Mouse (Mus musculus) ES-E14 (cell line): ENCODE measurements around the gene Dvl3. TPM values are rescaled to one million over a fixed set of nuclear protein-coding genes. Genes with fewer than 3 reads are reported as not detected.

Experiments used
- DNase-seq: peaks from one replicate; pipeline ENCODE4 v3.0.0-alpha.2; 2013; ENCODE audit warnings: low read depth, low spot score
- H3K27ac ChIP-seq: 2 replicates; pipeline ENCODE4 v1.5.1; 2012; ENCODE audit warnings: low read depth, mild to moderate bottlenecking, low read length, moderate library complexity, mixed read lengths; ENCODE audit not compliant: poor library complexity, insufficient read depth, severe bottlenecking
- H3K36me3 ChIP-seq: 2 replicates; pipeline ENCODE4 v1.6.1; 2012; ENCODE audit warnings: mild to moderate bottlenecking, low read length, moderate library complexity, mixed read lengths; ENCODE audit not compliant: control insufficient read depth, poor library complexity, insufficient read depth, severe bottlenecking
- H3K4me1 ChIP-seq, 2 experiments: fragments of 150-350 bp in 1 of 2; sonication (generic) in 1 of 2; 2 replicates each; pipeline ENCODE4 v1.6.1; 2012; ENCODE audit warnings: low read length in 2 of 2, mild to moderate bottlenecking in 1 of 2, mixed read lengths in 1 of 2; ENCODE audit not compliant: control insufficient read depth in 2 of 2, insufficient read depth in 2 of 2, poor library complexity in 1 of 2
- H3K4me3 ChIP-seq, 2 experiments: fragments of 150-350 bp in 1 of 2; sonication (generic) in 1 of 2; 2 replicates each; pipeline ENCODE4 v1.5.1; 2012; ENCODE audit warnings: low read length in 2 of 2, low read depth in 1 of 2, mild to moderate bottlenecking in 1 of 2, mixed read lengths in 1 of 2; ENCODE audit not compliant: insufficient read depth in 1 of 2, poor library complexity in 1 of 2, severe bottlenecking in 1 of 2
- H3K9ac ChIP-seq: 2 replicates; pipeline ENCODE4 v1.6.1; 2012; ENCODE audit warnings: low read depth, mild to moderate bottlenecking, low read length, mixed read lengths; ENCODE audit not compliant: poor library complexity, insufficient read depth, severe bottlenecking
- H3K9me3 ChIP-seq: fragments of 150-350 bp; sonication (generic); 2 replicates; pipeline ENCODE4 v1.6.1; 2012; ENCODE audit warnings: low read depth, mild to moderate bottlenecking, low read length; ENCODE audit not compliant: control insufficient read depth, insufficient read depth
- CHD2 ChIP-seq: IDR thresholded peaks from 2 replicates; pipeline ENCODE4 v1.6.1; 2014; ENCODE audit warnings: mild to moderate bottlenecking, low read depth, low read length, inconsistent platforms
- HCFC1 ChIP-seq: IDR thresholded peaks from 2 replicates; pipeline ENCODE4 v1.6.1; 2012; ENCODE audit warnings: low read length, inconsistent platforms, borderline replicate concordance; ENCODE audit not compliant: insufficient read depth
- MAFK ChIP-seq: IDR thresholded peaks from 2 replicates; pipeline ENCODE4 v1.6.1; 2014; ENCODE audit warnings: mild to moderate bottlenecking, low read depth, low read length, inconsistent platforms; ENCODE audit not compliant: insufficient read depth
- ZC3H11A ChIP-seq: IDR thresholded peaks from 2 replicates; pipeline ENCODE4 v1.6.1; 2012; ENCODE audit warnings: low read depth, mild to moderate bottlenecking, inconsistent platforms, low read length, borderline replicate concordance
- ZNF384 ChIP-seq: IDR thresholded peaks from 2 replicates; pipeline ENCODE4 v1.6.1; 2012; ENCODE audit warnings: low read depth, low read length, inconsistent platforms
- in situ Hi-C, 2 experiments: fragments of 600-800 bp; cut with MboI; formaldehyde crosslinking; loops; one replicate each; pipeline ENCODE4 v1.15.1; 2025; ENCODE audit warnings: low sequenced_read_pairs in 2 of 2, inconsistent platforms in 1 of 2; ENCODE audit not compliant: unreplicated experiment in 2 of 2
- total RNA-seq: library from RNA; depleted of rRNA; stranded (reverse); fragments of 300-350 nt; gene quantifications from 2 replicates; pipeline ENCODE4 v1.2.3, GENCODE M21; 2012

Dvl3 gene
- total RNA-seq, 1 experiment: 10.8 TPM

DNA sequence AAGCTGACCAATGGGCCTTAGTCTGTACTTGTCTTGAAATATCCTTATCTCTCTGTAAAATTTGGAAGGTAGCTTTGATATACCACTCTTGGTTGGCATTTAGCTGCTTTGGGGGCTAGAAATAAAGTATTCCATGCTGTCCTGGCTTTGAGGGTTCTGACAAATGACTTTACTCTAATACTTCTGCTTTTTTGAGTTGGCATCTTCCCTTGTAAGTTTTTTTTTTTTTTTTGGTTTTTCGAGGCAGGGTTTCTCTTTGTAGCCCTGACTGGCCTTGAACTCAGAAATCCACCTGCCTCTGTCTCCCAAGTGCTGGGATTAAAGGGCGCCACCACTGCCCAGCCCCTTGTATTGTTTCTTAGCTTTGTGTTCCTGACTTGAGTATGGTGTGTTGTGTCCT is 23.3 kb upstream of the Dvl3 start:
- Histone ChIP-seq H3K9ac (no peak overlapping the region), H3K4me1 (peaks cover 0 to under 1% of the 10 kb centered on the region in 2 experiments; a peak in 1 of 4 replicates), H3K9me3 (no peaks in the 10 kb centered on the region), H3K27ac (no peak overlapping the region), H3K4me3 (no peak overlapping the region), H3K36me3 (no peaks in the 10 kb centered on the region)
- in situ Hi-C loops: no loop called here
- TF ChIP-seq MAFK: no peak
- no peak for TF ChIP-seq HCFC1
- TF ChIP-seq ZC3H11A: no peak
- no peak for TF ChIP-seq CHD2
- no peak for TF ChIP-seq ZNF384
- DNase-seq: no peak

DNA sequence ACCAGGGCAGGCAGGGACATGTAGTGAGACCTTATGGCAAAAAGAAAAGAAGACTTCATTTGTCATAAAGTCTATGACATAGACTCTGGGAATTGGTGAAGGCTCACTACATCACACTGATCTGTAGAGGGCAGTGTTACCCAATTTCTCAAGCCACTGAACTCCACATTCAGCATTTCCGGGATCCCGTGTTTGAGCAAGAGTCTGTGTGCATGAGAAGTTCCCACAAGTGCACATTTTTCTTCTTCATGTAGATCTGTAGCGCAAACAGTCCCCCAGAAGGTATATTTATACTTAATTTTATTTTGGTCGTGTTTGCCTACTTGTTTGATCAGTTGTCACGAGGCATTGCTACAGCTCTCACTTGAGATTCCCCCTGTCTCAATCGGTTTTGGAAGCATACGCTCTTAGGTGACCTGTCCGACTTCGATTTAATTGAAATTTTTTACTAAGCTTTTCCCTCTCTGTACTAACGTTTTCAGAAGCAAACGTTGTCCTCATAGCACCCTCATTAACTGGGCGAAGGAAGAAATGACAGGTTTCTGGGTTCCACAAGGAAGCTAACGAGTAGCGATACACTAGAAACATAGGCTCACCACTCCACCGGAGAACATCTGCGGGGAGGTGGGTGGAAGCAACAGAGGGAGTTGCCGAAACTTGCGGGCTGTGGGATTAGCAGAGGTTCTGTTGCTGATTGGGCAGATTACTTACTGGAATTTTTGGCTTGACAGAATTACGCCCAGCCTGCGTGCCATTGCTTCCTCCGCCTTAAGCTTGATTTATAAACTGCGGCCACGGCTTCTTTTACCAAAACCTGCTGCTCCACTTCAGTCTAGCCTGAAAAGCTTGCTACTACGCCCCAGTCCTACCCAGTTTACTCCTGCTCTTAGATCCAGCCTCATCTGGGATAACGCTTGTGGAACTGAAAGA is 19.8 kb upstream of the Dvl3 start:
- DNase-seq: no peak
- no peak for TF ChIP-seq ZNF384
- TF ChIP-seq HCFC1: no peak
- TF ChIP-seq MAFK: no peak
- TF ChIP-seq CHD2: no peak
- TF ChIP-seq ZC3H11A: no peak
- H3K36me3 ChIP-seq: peaks cover 11% of the 10 kb centered on the region
- no peak overlapping the region for H3K4me3 ChIP-seq
- H3K9me3 ChIP-seq: no peaks in the 10 kb centered on the region
- no peak overlapping the region for H3K27ac ChIP-seq
- in situ Hi-C loops: no loop called here
- peaks cover 0 to 2% of the 10 kb centered on the region in 2 experiments; a peak in 2 of 4 replicates for H3K4me1 ChIP-seq
- H3K9ac ChIP-seq: no peak overlapping the region

DNA sequence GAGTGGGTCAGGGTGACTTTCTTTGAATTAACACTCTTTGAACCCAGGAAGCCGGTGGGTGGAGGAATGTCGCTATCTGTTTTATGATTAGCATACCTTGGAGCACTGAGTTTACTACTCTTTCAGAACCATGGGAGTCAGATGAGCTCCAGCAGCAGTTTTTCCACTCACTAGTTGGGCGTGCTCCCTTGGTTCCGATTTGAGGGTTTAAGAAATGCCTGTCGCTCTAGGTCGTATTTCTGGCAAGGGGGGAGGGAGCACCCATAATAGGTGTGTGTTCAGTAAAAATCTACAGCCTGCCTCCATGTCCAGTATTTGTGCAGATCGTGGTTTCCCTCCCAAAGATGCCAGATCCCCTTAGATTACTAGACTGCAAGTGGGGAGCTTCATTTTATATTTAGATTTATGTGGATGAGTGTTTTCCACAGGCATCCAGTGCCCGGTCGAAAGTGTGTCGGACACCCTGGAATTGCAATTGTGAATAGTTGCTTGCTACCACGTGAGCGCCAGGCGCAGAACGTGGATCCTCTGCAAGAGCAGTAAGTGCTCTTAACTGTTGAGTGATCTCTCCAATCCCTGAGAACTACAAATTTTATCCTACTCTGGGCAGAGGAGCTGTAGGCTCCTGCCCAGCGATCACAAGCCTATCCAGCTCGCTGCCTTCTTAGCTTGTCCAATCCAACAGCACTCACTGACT is 18.7 kb upstream of the Dvl3 start:
- Histone ChIP-seq H3K4me1 (peaks cover 0 to 2% of the 10 kb centered on the region in 2 experiments; a peak in 2 of 4 replicates), H3K9me3 (no peaks in the 10 kb centered on the region), H3K36me3 (peaks cover 20% of the 10 kb centered on the region), H3K27ac (peak overlapping the region; percentile 22), H3K4me3 (peak overlapping the region; percentile 76 to 95), H3K9ac (peak overlapping the region; percentile 40; the same call in 1 of the 2 replicates)
- TF ChIP-seq CHD2 (no peak), ZC3H11A (no peak), MAFK (no peak), HCFC1 (no peak), ZNF384 (no peak)
- in situ Hi-C loops: no loop called here
- no peak for DNase-seq

DNA sequence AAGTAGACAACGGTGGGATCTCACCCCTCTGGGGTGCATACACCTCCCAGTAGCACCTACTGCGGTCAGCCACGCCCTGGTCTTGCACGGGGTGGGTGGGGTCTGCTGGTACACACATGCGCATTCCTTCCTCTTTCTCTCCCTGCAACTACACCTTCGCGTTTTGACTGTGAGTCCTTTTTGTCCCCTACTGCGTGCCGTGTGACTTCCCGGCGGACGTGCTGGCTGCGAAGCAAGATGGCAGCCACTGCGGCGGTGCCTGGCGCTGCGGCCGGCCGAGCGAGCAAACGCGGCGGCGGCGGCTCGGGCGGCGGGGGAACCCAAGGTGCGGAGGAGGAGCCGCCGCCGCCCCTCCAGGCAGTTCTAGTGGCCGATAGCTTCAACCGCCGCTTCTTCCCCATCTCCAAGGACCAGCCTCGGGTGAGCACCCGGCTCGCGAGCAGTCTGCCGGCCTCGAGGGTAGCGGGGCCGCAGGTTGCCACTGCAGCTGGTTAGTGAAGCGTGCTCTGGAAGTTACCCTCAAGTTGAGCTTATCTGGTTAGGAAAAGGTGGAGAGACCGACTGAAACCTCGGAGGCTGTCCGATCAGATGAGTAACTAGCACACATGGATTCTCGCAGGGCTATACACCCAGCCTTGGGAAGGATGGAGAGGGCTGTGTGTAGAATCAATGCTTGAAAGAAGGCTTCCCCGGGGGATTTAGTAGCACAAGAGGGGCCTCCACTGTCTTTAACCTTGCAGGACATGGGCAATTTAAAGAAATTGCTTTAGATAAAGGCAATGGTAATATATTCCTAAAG is 17.9 kb upstream of the Dvl3 start, which contains the start of gene Eif2b5:
Gene Eif2b5 (plus strand): TSS at position 141 of the 799 bp plus-strand sequence.
- no peak for TF ChIP-seq CHD2
- TF ChIP-seq HCFC1: peak; percentile 84
- no peak for TF ChIP-seq MAFK
- TF ChIP-seq ZC3H11A: no peak
- TF ChIP-seq ZNF384: no peak
- Histone ChIP-seq H3K27ac (peak within 1 kb of the TSS; percentile 84), H3K4me1 (peaks cover 0 to 2% of the 10 kb centered on the region in 2 experiments; a peak in 2 of 4 replicates), H3K9me3 (no peaks in the 10 kb centered on the region), H3K36me3 (peaks cover 25% of the 10 kb centered on the region), H3K9ac (peak within 1 kb of the TSS; percentile 96), H3K4me3 (peak within 1 kb of the TSS; percentile 76 to 95)
- in situ Hi-C loops: no loop called here
- peak; percentile 90 for DNase-seq
